Mouse (Mus musculus) brain, embryonic 14.5 days (tissue): ENCODE measurements around the gene Gm21969. TPM values are rescaled to one million over a fixed set of nuclear protein-coding genes. Genes with fewer than 3 reads are reported as not detected.

ENCODE experiments used
- DNase-seq: peaks from one replicate; pipeline ENCODE4 v3.0.0-alpha.2; 2011; ENCODE audit warnings: low read depth
- CTCF ChIP-seq: fragments of 200-500 bp; IDR thresholded peaks from 2 replicates; pipeline ENCODE4 v1.5.1; 2012; ENCODE audit warnings: inconsistent platforms, mild to moderate bottlenecking, moderate library complexity, borderline replicate concordance; ENCODE audit not compliant: insufficient read depth, insufficient read length; ENCODE audit errors: extremely low read depth
- POLR2A ChIP-seq: fragments of 200-500 bp; IDR thresholded peaks from 2 replicates; pipeline ENCODE4 v1.6.1; 2012; ENCODE audit warnings: mild to moderate bottlenecking, inconsistent platforms, borderline replicate concordance; ENCODE audit not compliant: poor library complexity, insufficient read depth, insufficient read length, severe bottlenecking; ENCODE audit errors: extremely low read depth
- polyA plus RNA-seq: library from polyadenylated mRNA; depleted of rRNA; stranded (reverse); fragments of >200 nt; gene quantifications from 2 replicates; pipeline ENCODE4 v1.2.3, GENCODE M21; 2012; rRNA removed

The Gm21969 gene
- polyA plus RNA-seq, result not detected in 2 replicates

GRCm38 (mm10) chr4:139602357-139603244, at the start of gene Gm21969:
Gm21969 (plus strand) TSS chr4:139603186.
- TF ChIP-seq CTCF (peak; percentile 76), POLR2A (no peak)
- DNase-seq, result peak; percentile 26

- no peak for TF ChIP-seq CTCF
- TF ChIP-seq POLR2A, result no peak
Observed at GRCm38 (mm10) chr4:139555235-139555634, 47.8 kb upstream of the Gm21969 start.

GRCm38 (mm10) chr4:139555951-139556350, 47.0 kb upstream of the Gm21969 start:
- DNase-seq, result peak; percentile 30
- TF ChIP-seq POLR2A (no peak), CTCF (no peak)

More at GRCm38 (mm10) chr4:139555235-139555634, 47.8 kb upstream of the Gm21969 start:
- no peak for DNase-seq

DNA sequence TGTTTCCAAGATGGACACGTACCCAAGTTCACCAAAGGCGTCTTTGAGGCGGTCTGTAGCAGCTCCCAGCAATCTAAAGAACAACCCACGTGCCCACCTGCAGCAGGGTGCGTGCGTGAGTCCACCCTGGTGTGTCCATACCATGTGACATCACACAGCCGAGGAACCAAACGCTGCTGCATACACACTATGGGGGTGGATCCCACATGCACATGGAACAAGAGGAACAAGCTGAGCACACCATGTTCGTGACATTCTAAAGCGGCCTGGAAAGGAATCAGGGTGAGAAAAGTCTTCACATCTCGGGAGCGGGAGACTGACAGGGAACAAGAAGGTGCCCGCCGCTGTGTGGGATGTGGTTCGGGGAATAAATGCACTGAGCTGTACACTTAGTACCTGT, 34.6 kb upstream of the Gm21969 start:
- TF ChIP-seq CTCF, result no peak
- no peak for DNase-seq

DNA sequence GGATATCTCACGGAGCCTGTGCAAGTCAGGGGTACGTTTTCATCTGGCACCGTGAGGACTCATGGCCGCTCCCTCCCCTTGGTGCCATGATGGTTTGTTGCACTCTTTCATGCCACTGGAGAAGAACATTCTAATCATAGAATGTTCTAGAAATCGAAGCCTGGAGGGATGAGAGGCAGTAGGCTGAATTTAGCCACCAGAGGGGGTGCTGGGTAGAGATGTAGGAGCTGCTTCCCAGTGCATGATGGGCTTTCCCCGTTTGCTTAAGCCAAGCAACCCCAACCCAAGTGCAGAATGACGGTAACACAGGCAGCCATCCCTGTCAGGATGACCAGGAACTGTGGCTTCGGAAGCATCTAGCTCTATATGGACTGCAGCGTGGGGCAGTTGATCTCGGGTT, 32.2 kb upstream of the Gm21969 start:
- no peak for DNase-seq
- TF ChIP-seq POLR2A (no peak), CTCF (no peak; the same call in 1 of the 2 replicates)

DNA sequence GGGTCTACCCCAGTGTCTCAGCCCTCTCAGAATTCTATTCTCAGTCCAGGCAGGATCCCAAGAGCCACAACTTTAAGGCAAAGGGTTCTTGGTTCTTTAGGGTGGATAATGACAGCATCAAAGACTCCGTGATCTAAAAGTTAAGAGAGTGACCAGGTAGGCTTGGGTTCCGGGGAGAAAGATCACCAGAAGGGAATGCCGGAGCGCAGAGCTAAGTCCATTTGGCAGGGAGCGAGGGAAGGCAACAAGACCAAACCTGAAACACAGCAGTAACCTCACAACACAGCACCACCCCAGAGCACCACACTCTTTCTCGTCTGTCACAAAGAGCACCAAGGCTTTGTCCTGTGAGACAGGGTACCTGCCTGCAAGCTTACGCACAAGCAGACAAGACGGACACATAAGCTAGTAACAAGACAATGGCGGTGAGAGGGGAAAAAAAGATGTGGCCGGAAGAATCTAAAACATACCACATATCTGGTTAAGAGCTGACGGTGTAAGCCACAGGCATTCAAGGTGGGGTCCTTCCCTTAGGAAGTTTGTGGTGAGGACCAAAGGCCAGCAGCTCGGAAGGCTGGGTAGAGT, 30.0 kb upstream of the Gm21969 start:
- TF ChIP-seq CTCF (no peak), POLR2A (no peak)
- no peak for DNase-seq

GRCm38 (mm10) chr4:139574156-139574798, 28.7 kb upstream of the Gm21969 start:
- peak; percentile 99 for DNase-seq
- TF ChIP-seq CTCF, result peak; percentile 41; the same call in 1 of the 2 replicates
- TF ChIP-seq POLR2A, result peak; percentile 98

DNA sequence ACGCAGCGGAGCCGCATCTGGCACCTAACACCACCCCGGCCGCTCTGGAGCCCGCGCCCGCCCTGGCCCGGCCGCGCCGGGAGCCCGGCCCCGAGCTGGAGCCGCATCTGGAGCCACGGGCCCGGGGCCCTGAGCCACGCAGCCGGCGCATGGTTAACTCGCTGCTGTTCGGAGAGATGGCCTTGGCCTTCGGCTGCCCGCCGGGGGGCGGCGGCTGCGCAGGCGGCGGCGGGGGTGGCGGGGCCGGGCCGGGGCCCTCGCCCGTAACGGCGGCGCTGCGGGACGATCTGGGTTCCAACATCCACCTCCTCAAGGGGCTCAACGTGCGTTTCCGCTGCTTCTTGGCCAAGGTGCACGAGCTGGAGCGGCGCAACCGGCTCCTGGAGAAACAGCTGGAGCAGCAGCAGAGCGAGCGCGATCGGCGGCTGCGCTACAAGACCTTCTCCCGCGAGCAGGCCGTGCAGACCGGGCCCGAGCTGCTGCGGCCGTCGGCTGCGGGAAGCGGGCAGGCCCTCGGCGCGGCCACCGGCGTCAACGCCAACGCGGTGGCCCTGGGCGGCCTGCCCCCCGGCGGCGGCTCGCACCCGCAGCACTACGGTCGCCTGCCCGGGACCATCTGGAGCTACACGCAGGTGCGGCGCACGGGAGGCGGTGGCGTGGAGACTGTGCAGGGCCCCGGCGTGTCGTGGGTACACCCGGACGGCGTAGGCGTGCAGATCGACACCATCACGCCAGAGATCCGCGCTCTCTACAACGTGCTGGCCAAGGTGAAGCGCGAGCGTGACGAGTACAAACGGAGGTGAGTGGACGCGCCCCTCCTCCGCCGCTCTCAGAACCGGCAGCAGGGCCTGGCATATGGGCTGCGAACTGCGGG, 27.9 kb upstream of the Gm21969 start:
- peak; percentile 63 for DNase-seq
- TF ChIP-seq POLR2A, result no peak
- no peak for TF ChIP-seq CTCF

- no peak for TF ChIP-seq CTCF
- TF ChIP-seq POLR2A, result no peak
- DNase-seq, result no peak
Observed at GRCm38 (mm10) chr4:139575673-139576003, 27.3 kb upstream of the Gm21969 start.

GRCm38 (mm10) chr4:139576251-139576880, 26.6 kb upstream of the Gm21969 start:
- no peak for DNase-seq
- TF ChIP-seq POLR2A (no peak), CTCF (no peak)
